Mouse (Mus musculus): ENCODE data around the gene Hoxa9. TPM values are rescaled to one million over a fixed set of nuclear protein-coding genes. Genes with fewer than 3 reads are reported as not detected.

Hoxa9 gene
- polyA plus RNA-seq, 1 experiment from 2014 or later: not detected

- no peak overlapping the region for H3K27ac ChIP-seq
- no peak overlapping the region for H3K4me2 ChIP-seq
- H3K4me3 ChIP-seq (replicated peaks): no peak overlapping the region
These were observed 28.3 kb upstream of the Hoxa9 start for GRCm38 (mm10) chr6:52259081-52259790.

GRCm38 (mm10) chr6:52256956-52257355, 26.1 kb upstream of the Hoxa9 start:
- Histone ChIP-seq H3K4me1 (peaks cover 13% of the 10 kb centered on the region), H3K4me2 (no peak overlapping the region), H3K4me3 (replicated peaks) (no peak overlapping the region), H3K9ac (no peak overlapping the region), H3K36me3 (replicated peaks) (no peaks in the 10 kb centered on the region), H3K27ac (no peak overlapping the region), H3K9me3 (no peaks in the 10 kb centered on the region), H3K27me3 (peaks cover 86% of the 10 kb centered on the region)
- WGBS: 2% methylated on average over 6 of the region's 6 CpGs
- no peak for ATAC-seq (ENCODE audit: low FRiP score)

More at GRCm38 (mm10) chr6:52259081-52259790, 28.3 kb upstream of the Hoxa9 start:
- no peaks in the 10 kb centered on the region for H3K9me3 ChIP-seq
- H3K36me3 ChIP-seq (replicated peaks): no peaks in the 10 kb centered on the region
- WGBS: 1% methylated on average over 25 of the region's 25 CpGs
- peaks cover 10% of the 10 kb centered on the region for H3K4me1 ChIP-seq
- peaks cover 86% of the 10 kb centered on the region for H3K27me3 ChIP-seq
- ATAC-seq (ENCODE audit: low FRiP score): no peak
- H3K9ac ChIP-seq: no peak overlapping the region

GRCm38 (mm10) chr6:52253511-52254500, 22.9 kb upstream of the Hoxa9 start:
- under 1% methylated on average over 59 of the region's 59 CpGs for WGBS
- peaks cover 88% of the 10 kb centered on the region for H3K27me3 ChIP-seq

GRCm38 (mm10) chr6:52252775-52253376, 22.0 kb upstream of the Hoxa9 start:
- Histone ChIP-seq H3K27me3 (peaks cover 88% of the 10 kb centered on the region), H3K4me2 (no peak overlapping the region), H3K4me3 (replicated peaks) (peak overlapping the region; percentile 11; the same call in 1 of the 2 replicates), H3K9me3 (no peaks in the 10 kb centered on the region), H3K27ac (no peak overlapping the region), H3K4me1 (peaks cover 3% of the 10 kb centered on the region; the same call in 1 of the 2 replicates), H3K36me3 (replicated peaks) (no peaks in the 10 kb centered on the region), H3K9ac (no peak overlapping the region)
- under 1% methylated on average over 35 of the region's 35 CpGs for WGBS
- no peak for ATAC-seq (ENCODE audit: low FRiP score)

More at GRCm38 (mm10) chr6:52253511-52254500, 22.9 kb upstream of the Hoxa9 start:
- Histone ChIP-seq H3K4me3 (replicated peaks) (peak overlapping the region; percentile 11; the same call in 1 of the 2 replicates), H3K27ac (no peak overlapping the region), H3K9me3 (no peaks in the 10 kb centered on the region), H3K36me3 (replicated peaks) (no peaks in the 10 kb centered on the region), H3K4me1 (peaks cover 3% of the 10 kb centered on the region; the same call in 1 of the 2 replicates), H3K9ac (no peak overlapping the region), H3K4me2 (no peak overlapping the region)
- no peak for ATAC-seq (ENCODE audit: low FRiP score)

GRCm38 (mm10) chr6:52252016-52252774, 21.3 kb upstream of the Hoxa9 start:
- ATAC-seq (ENCODE audit: low FRiP score): no peak
- H3K9me3 ChIP-seq: no peaks in the 10 kb centered on the region
- no peak overlapping the region for H3K9ac ChIP-seq
- WGBS: under 1% methylated on average over 24 of the region's 24 CpGs
- no peaks in the 10 kb centered on the region for H3K36me3 ChIP-seq (replicated peaks)
- no peak overlapping the region for H3K4me2 ChIP-seq
- H3K4me1 ChIP-seq: peaks cover 3% of the 10 kb centered on the region; the same call in 1 of the 2 replicates
- H3K27me3 ChIP-seq: peaks cover 90% of the 10 kb centered on the region
- no peak overlapping the region for H3K27ac ChIP-seq
- H3K4me3 ChIP-seq (replicated peaks): no peak overlapping the region

GRCm38 (mm10) chr6:52251177-52251879, 20.4 kb upstream of the Hoxa9 start:
- Histone ChIP-seq H3K9me3 (no peaks in the 10 kb centered on the region), H3K36me3 (replicated peaks) (no peaks in the 10 kb centered on the region), H3K4me3 (replicated peaks) (no peak overlapping the region), H3K4me1 (peaks cover 3% of the 10 kb centered on the region; the same call in 1 of the 2 replicates), H3K4me2 (no peak overlapping the region), H3K9ac (no peak overlapping the region), H3K27ac (no peak overlapping the region), H3K27me3 (peaks cover 91% of the 10 kb centered on the region)
- WGBS: 11% methylated on average over 7 of the region's 7 CpGs
- ATAC-seq (ENCODE audit: low FRiP score): no peak

- Histone ChIP-seq H3K4me1 (peaks cover 5% of the 10 kb centered on the region), H3K9ac (no peak overlapping the region), H3K4me3 (replicated peaks) (no peak overlapping the region), H3K9me3 (no peaks in the 10 kb centered on the region), H3K36me3 (replicated peaks) (no peaks in the 10 kb centered on the region), H3K27me3 (peaks cover 94% of the 10 kb centered on the region), H3K4me2 (no peak overlapping the region), H3K27ac (no peak overlapping the region)
- under 1% methylated on average over 4 of the region's 4 CpGs for WGBS
- no peak for ATAC-seq (ENCODE audit: low FRiP score)
These were observed 18.9 kb upstream of the Hoxa9 start for GRCm38 (mm10) chr6:52249826-52250225.

- Histone ChIP-seq H3K4me1 (peaks cover 5% of the 10 kb centered on the region), H3K9ac (no peak overlapping the region), H3K36me3 (replicated peaks) (no peaks in the 10 kb centered on the region), H3K4me3 (replicated peaks) (no peak overlapping the region), H3K4me2 (no peak overlapping the region), H3K27me3 (peaks cover 98% of the 10 kb centered on the region), H3K27ac (no peak overlapping the region), H3K9me3 (no peaks in the 10 kb centered on the region)
- WGBS: 0% methylated on average over 16 of the region's 16 CpGs
- no peak for ATAC-seq (ENCODE audit: low FRiP score)
These were observed 18.5 kb upstream of the Hoxa9 start for GRCm38 (mm10) chr6:52249415-52249738.

- no peaks in the 10 kb centered on the region for H3K36me3 ChIP-seq (replicated peaks)
- H3K27ac ChIP-seq: no peak overlapping the region
- peaks cover 98% of the 10 kb centered on the region for H3K27me3 ChIP-seq
- H3K9ac ChIP-seq: no peak overlapping the region
- H3K4me2 ChIP-seq: no peak overlapping the region
- no peak overlapping the region for H3K4me3 ChIP-seq (replicated peaks)
- H3K4me1 ChIP-seq: peaks cover 5% of the 10 kb centered on the region
- under 1% methylated on average over 27 of the region's 27 CpGs for WGBS
- no peak for ATAC-seq (ENCODE audit: low FRiP score)
- no peaks in the 10 kb centered on the region for H3K9me3 ChIP-seq
These were observed 17.9 kb upstream of the Hoxa9 start for GRCm38 (mm10) chr6:52248638-52249414.

- Histone ChIP-seq H3K4me1 (peaks cover 2% of the 10 kb centered on the region; the same call in 1 of the 2 replicates), H3K27ac (no peak overlapping the region), H3K36me3 (replicated peaks) (no peaks in the 10 kb centered on the region), H3K4me3 (replicated peaks) (no peak overlapping the region), H3K9ac (no peak overlapping the region), H3K4me2 (no peak overlapping the region), H3K9me3 (no peaks in the 10 kb centered on the region), H3K27me3 (peaks cover 98% of the 10 kb centered on the region)
- 2% methylated on average over 23 of the region's 23 CpGs for WGBS
- ATAC-seq (ENCODE audit: low FRiP score): no peak
These were observed 17.1 kb upstream of the Hoxa9 start for GRCm38 (mm10) chr6:52247766-52248637.
